Mouse (Mus musculus): ENCODE data around the gene Polr2i. TPM values are rescaled to one million over a fixed set of nuclear protein-coding genes. Genes with fewer than 3 reads are reported as not detected.
"Not testable (repeated sequence)": the region's sequence is repeated elsewhere in the genome, so short reads cannot be mapped to it uniquely, and the experiment has no call there.

Polr2i gene
- polyA plus RNA-seq, 1 experiment from 2014 or later = 166 TPM

GRCm38 (mm10) chr7:30195461-30195860 lies 36.3 kb upstream of the Polr2i start:
- WGBS = 65% methylated on average over 6 of the region's 6 CpGs
- H3K4me3 ChIP-seq = no peak overlapping the region

GRCm38 (mm10) chr7:30196171-30196570 lies 35.6 kb upstream of the Polr2i start:
- no peak overlapping the region for H3K27ac ChIP-seq
- 85% methylated on average over 6 of the region's 6 CpGs for WGBS
- H3K9me3 ChIP-seq = no peaks in the 10 kb centered on the region
- no peak overlapping the region for H3K4me3 ChIP-seq
- peaks cover 11% of the 10 kb centered on the region for H3K36me3 ChIP-seq
- H3K9ac ChIP-seq = no peak overlapping the region
- no peak overlapping the region for H3K4me2 ChIP-seq (replicated peaks)
- no peaks in the 10 kb centered on the region for H3K27me3 ChIP-seq (replicated peaks)
- peaks cover 23% of the 10 kb centered on the region for H3K4me1 ChIP-seq
- no peak for ATAC-seq (ENCODE audit: low FRiP score, low read depth)

More at GRCm38 (mm10) chr7:30195461-30195860, 36.3 kb upstream of the Polr2i start:
- Histone ChIP-seq H3K9ac (no peak overlapping the region), H3K9me3 (no peaks in the 10 kb centered on the region), H3K4me1 (peaks cover 23% of the 10 kb centered on the region), H3K27ac (no peak overlapping the region), H3K4me2 (replicated peaks) (peak overlapping the region; percentile 88), H3K27me3 (replicated peaks) (no peaks in the 10 kb centered on the region), H3K36me3 (peaks cover 18% of the 10 kb centered on the region)
- no peak for ATAC-seq (ENCODE audit: low FRiP score, low read depth)

GRCm38 (mm10) chr7:30197592-30198129 lies 34.1 kb upstream of the Polr2i start:
- Histone ChIP-seq H3K27ac (no peak overlapping the region), H3K9me3 (no peaks in the 10 kb centered on the region), H3K4me3 (no peak overlapping the region), H3K4me2 (replicated peaks) (no peak overlapping the region), H3K4me1 (peaks cover 21% of the 10 kb centered on the region), H3K9ac (no peak overlapping the region), H3K27me3 (replicated peaks) (no peaks in the 10 kb centered on the region), H3K36me3 (no peaks in the 10 kb centered on the region)
- WGBS = 72% methylated on average over 5 of the region's 5 CpGs
- no peak for ATAC-seq (ENCODE audit: low FRiP score, low read depth)

GRCm38 (mm10) chr7:30198481-30198971 lies 33.2 kb upstream of the Polr2i start, which contains the start of gene Capns1:
Gene Capns1 (minus strand): TSS chr7:30198811.
- no peaks in the 10 kb centered on the region for H3K9me3 ChIP-seq
- no peak within 1 kb of the TSS for H3K9ac ChIP-seq
- H3K36me3 ChIP-seq = no peaks in the 10 kb centered on the region
- H3K4me3 ChIP-seq = no peak within 1 kb of the TSS
- H3K27me3 ChIP-seq (replicated peaks) = no peaks in the 10 kb centered on the region
- H3K27ac ChIP-seq = no peak within 1 kb of the TSS
- H3K4me1 ChIP-seq = peaks cover 12% of the 10 kb centered on the region
- no peak for ATAC-seq (ENCODE audit: low FRiP score, low read depth)
- H3K4me2 ChIP-seq (replicated peaks) = peak within 1 kb of the TSS; percentile 32; the same call in 1 of the 2 replicates
- 11% methylated on average over 8 of the region's 8 CpGs for WGBS

GRCm38 (mm10) chr7:30199498-30200139 lies 32.1 kb upstream of the Polr2i start:
- Histone ChIP-seq H3K9me3 (no peaks in the 10 kb centered on the region), H3K27me3 (replicated peaks) (no peaks in the 10 kb centered on the region), H3K4me2 (replicated peaks) (no peak overlapping the region), H3K27ac (no peak overlapping the region), H3K4me3 (no peak overlapping the region), H3K4me1 (peaks cover 11% of the 10 kb centered on the region), H3K9ac (no peak overlapping the region), H3K36me3 (no peaks in the 10 kb centered on the region)
- ATAC-seq (ENCODE audit: low FRiP score, low read depth) = no peak
- WGBS = 78% methylated on average over 18 of the region's 18 CpGs

GRCm38 (mm10) chr7:30200200-30200599 lies 31.5 kb upstream of the Polr2i start:
- H3K4me2 ChIP-seq (replicated peaks) = no peak overlapping the region
- no peaks in the 10 kb centered on the region for H3K27me3 ChIP-seq (replicated peaks)
- no peaks in the 10 kb centered on the region for H3K9me3 ChIP-seq
- no peak overlapping the region for H3K4me3 ChIP-seq
- no peak overlapping the region for H3K9ac ChIP-seq
- 88% methylated on average over 5 of the region's 5 CpGs for WGBS
- no peaks in the 10 kb centered on the region for H3K36me3 ChIP-seq
- no peak for ATAC-seq (ENCODE audit: low FRiP score, low read depth)
- H3K27ac ChIP-seq = no peak overlapping the region
- H3K4me1 ChIP-seq = peaks cover 9% of the 10 kb centered on the region

GRCm38 (mm10) chr7:30200661-30201060 lies 31.1 kb upstream of the Polr2i start:
- not testable (repeated sequence) for H3K4me3 ChIP-seq; H3K4me2 ChIP-seq (replicated peaks); ATAC-seq (ENCODE audit: low FRiP score, low read depth); H3K9me3 ChIP-seq; H3K9ac ChIP-seq; H3K4me1 ChIP-seq; H3K27me3 ChIP-seq (replicated peaks); H3K36me3 ChIP-seq; H3K27ac ChIP-seq
- WGBS = 88% methylated on average over 5 of the region's 5 CpGs

GRCm38 (mm10) chr7:30202895-30203690 lies 28.7 kb upstream of the Polr2i start:
- Histone ChIP-seq H3K36me3 (no peaks in the 10 kb centered on the region), H3K4me1 (no peaks in the 10 kb centered on the region), H3K27me3 (replicated peaks) (no peaks in the 10 kb centered on the region), H3K4me3 (no peak overlapping the region), H3K9me3 (no peaks in the 10 kb centered on the region), H3K9ac (no peak overlapping the region), H3K27ac (no peak overlapping the region), H3K4me2 (replicated peaks) (no peak overlapping the region)
- WGBS = 88% methylated on average over 11 of the region's 11 CpGs
- ATAC-seq (ENCODE audit: low FRiP score, low read depth) = no peak

- WGBS = 44% methylated on average over 8 of the region's 8 CpGs
- Histone ChIP-seq H3K4me2 (replicated peaks) (no peak overlapping the region), H3K4me3 (no peak overlapping the region), H3K4me1 (no peaks in the 10 kb centered on the region), H3K9ac (no peak overlapping the region), H3K36me3 (no peaks in the 10 kb centered on the region), H3K27ac (no peak overlapping the region), H3K27me3 (replicated peaks) (no peaks in the 10 kb centered on the region), H3K9me3 (no peaks in the 10 kb centered on the region)
- no peak for ATAC-seq (ENCODE audit: low FRiP score, low read depth)
Measured at GRCm38 (mm10) chr7:30204380-30204779, 27.4 kb upstream of the Polr2i start.

GRCm38 (mm10) chr7:30205383-30205782 lies 26.4 kb upstream of the Polr2i start:
- Histone ChIP-seq H3K27me3 (replicated peaks) (no peaks in the 10 kb centered on the region), H3K27ac (no peak overlapping the region), H3K36me3 (no peaks in the 10 kb centered on the region), H3K4me1 (no peaks in the 10 kb centered on the region), H3K9me3 (no peaks in the 10 kb centered on the region), H3K4me2 (replicated peaks) (no peak overlapping the region), H3K9ac (no peak overlapping the region), H3K4me3 (no peak overlapping the region)
- no peak for ATAC-seq (ENCODE audit: low FRiP score, low read depth)
- 3% methylated on average over 2 of the region's 2 CpGs for WGBS

- not testable (repeated sequence) for H3K4me3 ChIP-seq; ATAC-seq (ENCODE audit: low FRiP score, low read depth); H3K4me2 ChIP-seq (replicated peaks); H3K36me3 ChIP-seq; H3K4me1 ChIP-seq; H3K9ac ChIP-seq; H3K27ac ChIP-seq; H3K27me3 ChIP-seq (replicated peaks); H3K9me3 ChIP-seq
- WGBS = 56% methylated on average over 5 of the region's 5 CpGs
Measured at GRCm38 (mm10) chr7:30206364-30206763, 25.4 kb upstream of the Polr2i start.

- Histone ChIP-seq H3K27ac (no peak overlapping the region), H3K4me3 (no peak overlapping the region), H3K9me3 (no peaks in the 10 kb centered on the region), H3K36me3 (no peaks in the 10 kb centered on the region), H3K4me1 (no peaks in the 10 kb centered on the region), H3K4me2 (replicated peaks) (no peak overlapping the region), H3K27me3 (replicated peaks) (no peaks in the 10 kb centered on the region), H3K9ac (no peak overlapping the region)
- ATAC-seq (ENCODE audit: low FRiP score, low read depth) = no peak
- 29% methylated on average over 4 of the region's 4 CpGs for WGBS
Measured at GRCm38 (mm10) chr7:30211025-30211424, 20.7 kb upstream of the Polr2i start.
